Mouse (Mus musculus) bone marrow macrophage, adult 2 months (primary cell): ENCODE results near the gene 0610012G03Rik.

Source experiments
- CTCF ChIP-seq: IDR thresholded peaks from 2 replicates; pipeline ENCODE4 v1.5.1; 2012; ENCODE audit warnings: low read depth, mild to moderate bottlenecking, low read length, moderate library complexity
- POLR2A ChIP-seq: IDR thresholded peaks from 2 replicates; pipeline ENCODE4 v1.6.1; 2012; ENCODE audit warnings: mild to moderate bottlenecking, low read depth, low read length, borderline replicate concordance

GRCm38 (mm10) chr16:31945372-31945771 is 2.9 kb downstream of the 0610012G03Rik start:
- TF ChIP-seq CTCF (no peak), POLR2A (no peak)
